Mouse (Mus musculus) small intestine, adult 2 months (tissue): ENCODE measurements around the gene Lin7b. TPM values are rescaled to one million over a fixed set of nuclear protein-coding genes. Genes with fewer than 3 reads are reported as not detected.

Source experiments
- H3K27ac ChIP-seq: fragments of 200-500 bp; 2 replicates; pipeline ENCODE4 v1.5.1; 2012; ENCODE audit warnings: low read depth, low read length, control low read depth, inconsistent platforms; ENCODE audit not compliant: insufficient read depth
- H3K27me3 ChIP-seq: fragments of 200-500 bp; 2 replicates; pipeline ENCODE4 v1.6.1; 2012; ENCODE audit warnings: mild to moderate bottlenecking, moderate library complexity, low read length, inconsistent platforms; ENCODE audit not compliant: control insufficient read depth, insufficient read depth
- H3K36me3 ChIP-seq: fragments of 200-500 bp; 2 replicates; pipeline ENCODE4 v1.6.1; 2012; ENCODE audit warnings: mild to moderate bottlenecking, low read length, control low read depth, inconsistent platforms; ENCODE audit not compliant: control insufficient read depth, insufficient read depth
- H3K4me1 ChIP-seq: fragments of 200-500 bp; 2 replicates; pipeline ENCODE4 v1.6.1; 2012; ENCODE audit warnings: low read length, inconsistent platforms, mixed read lengths; ENCODE audit not compliant: control insufficient read depth, insufficient read depth, insufficient read length
- H3K4me3 ChIP-seq: fragments of 200-500 bp; 2 replicates; pipeline ENCODE4 v1.5.1; 2012; ENCODE audit warnings: low read depth, mild to moderate bottlenecking, control low read depth, inconsistent platforms, low read length, moderate library complexity
- CTCF ChIP-seq: fragments of 200-500 bp; IDR thresholded peaks from 2 replicates; pipeline ENCODE4 v1.5.1; 2012; ENCODE audit warnings: low read depth, mild to moderate bottlenecking, control low read depth, inconsistent platforms, low read length, moderate library complexity, mixed read lengths; ENCODE audit not compliant: insufficient replicate concordance, insufficient read length; ENCODE audit errors: extremely low read depth
- POLR2A ChIP-seq: fragments of 200-500 bp; IDR thresholded peaks from 2 replicates; pipeline ENCODE4 v1.6.1; 2012; ENCODE audit warnings: low read depth, mild to moderate bottlenecking, control low read depth, inconsistent platforms, low read length, moderate library complexity
- WGBS: fragments of 180-500 bp; shearing (Covaris S2); methylation state at CpG from one replicate; pipeline ENCODE4 v1.1.7; 2018; 5-methylcytosine and 5-hydroxymethylcytosine counted together
- polyA plus RNA-seq: library from polyadenylated mRNA; depleted of rRNA; stranded (reverse); fragments of >200 nt; gene quantifications from 2 replicates; pipeline ENCODE4 v1.2.3, GENCODE M21; 2012; rRNA removed

Gene Lin7b
- polyA plus RNA-seq, 1 experiment: 2.9 TPM

DNA sequence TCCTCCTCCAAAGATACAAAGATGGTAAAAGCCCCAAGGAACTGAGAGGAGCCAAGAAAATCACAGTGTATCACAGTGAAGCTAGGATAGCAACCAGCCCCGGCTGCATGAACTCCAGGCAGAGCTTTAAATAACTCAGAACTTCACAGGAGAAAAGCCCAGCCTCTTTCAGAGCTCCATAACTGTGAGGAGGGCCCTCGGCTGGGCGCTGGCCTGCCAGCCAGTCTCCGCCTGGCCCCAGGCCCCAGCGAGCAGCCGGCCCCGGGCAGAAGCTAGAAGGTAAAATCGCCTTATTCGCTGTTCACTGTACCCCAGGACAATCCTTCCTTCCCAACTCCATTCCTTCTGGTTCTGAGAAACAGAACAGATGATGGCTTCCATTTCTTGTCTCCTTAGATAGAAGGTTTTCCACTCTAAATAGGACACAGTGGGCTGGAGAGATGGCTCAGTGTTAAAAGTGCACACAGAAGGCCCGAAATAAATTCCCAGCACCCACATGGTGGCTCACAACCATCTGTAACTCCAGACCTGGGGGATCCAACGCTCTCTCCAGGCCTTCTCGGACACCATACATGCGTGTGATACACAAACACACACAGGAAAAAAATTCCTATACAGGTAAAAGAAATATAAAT is 41.4 kb downstream of the Lin7b start:
- Histone ChIP-seq H3K4me3 (no peak overlapping the region), H3K27me3 (no peaks in the 10 kb centered on the region), H3K4me1 (peaks cover 9% of the 10 kb centered on the region; the same call in 1 of the 2 replicates), H3K36me3 (peaks cover 51% of the 10 kb centered on the region), H3K27ac (no peak overlapping the region)
- 89% methylated on average over 13 of the region's 13 CpGs for WGBS
- TF ChIP-seq POLR2A: no peak
- no peak for TF ChIP-seq CTCF

- H3K4me1 ChIP-seq: peaks cover 12% of the 10 kb centered on the region; the same call in 1 of the 2 replicates
- peaks cover 46% of the 10 kb centered on the region for H3K36me3 ChIP-seq
- peak; percentile 7; the same call in 1 of the 2 replicates for TF ChIP-seq CTCF
- TF ChIP-seq POLR2A: no peak
- H3K27ac ChIP-seq: no peak overlapping the region
- no peak overlapping the region for H3K4me3 ChIP-seq
- H3K27me3 ChIP-seq: no peaks in the 10 kb centered on the region
Measured at GRCm38 (mm10) chr7:45325800-45326199, 44.6 kb downstream of the Lin7b start.

DNA sequence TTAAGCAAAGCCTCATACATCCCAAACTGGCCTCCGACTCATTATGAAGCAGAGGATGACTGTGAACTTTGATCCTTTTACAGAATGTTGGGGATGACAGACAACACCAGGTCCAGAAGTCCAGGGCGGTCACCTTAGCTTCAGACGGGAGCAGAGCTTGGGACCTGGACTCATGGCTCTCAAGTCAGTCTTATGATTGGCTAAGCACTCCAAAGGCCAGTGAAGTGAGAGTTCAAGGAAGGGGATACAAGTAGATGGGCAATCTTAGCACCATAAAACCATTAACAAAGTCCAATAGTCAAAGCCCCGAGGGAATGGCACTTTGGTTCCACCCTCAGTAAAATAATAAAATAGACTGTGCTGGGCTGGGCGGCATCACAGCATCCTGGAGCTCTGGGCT is 47.3 kb downstream of the Lin7b start:
- 24% methylated on average over 5 of the region's 5 CpGs for WGBS
- H3K4me1 ChIP-seq: peaks cover 14% of the 10 kb centered on the region; the same call in 1 of the 2 replicates
- peaks cover 49% of the 10 kb centered on the region for H3K36me3 ChIP-seq
- no peak overlapping the region for H3K4me3 ChIP-seq
- H3K27me3 ChIP-seq: no peaks in the 10 kb centered on the region
- TF ChIP-seq POLR2A (no peak), CTCF (no peak)
- peak overlapping the region; percentile 97 for H3K27ac ChIP-seq

DNA sequence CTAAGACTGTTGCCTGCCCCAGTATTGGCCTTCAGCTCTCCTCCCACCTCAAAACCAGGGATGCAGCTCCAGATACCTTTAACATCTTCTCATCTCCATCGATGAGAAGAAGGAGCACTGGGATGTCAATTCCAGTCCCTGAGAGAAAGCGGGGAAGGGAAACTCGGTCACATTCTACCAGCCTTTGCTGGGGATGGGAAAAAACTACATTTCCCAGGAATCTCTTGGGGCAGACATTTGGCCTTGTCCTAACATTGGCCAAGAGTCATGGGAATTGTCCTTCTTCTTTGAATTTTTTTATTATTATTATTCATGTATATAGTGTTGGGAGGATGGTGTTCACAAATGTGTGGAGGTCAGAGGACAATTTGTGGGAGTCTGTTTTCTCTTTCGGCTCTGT is 48.1 kb downstream of the Lin7b start:
- H3K4me1 ChIP-seq: peaks cover 19% of the 10 kb centered on the region; the same call in 1 of the 2 replicates
- no peaks in the 10 kb centered on the region for H3K27me3 ChIP-seq
- no peak for TF ChIP-seq POLR2A
- no peak for TF ChIP-seq CTCF
- H3K27ac ChIP-seq: peak overlapping the region; percentile 85; the same call in 1 of the 2 replicates
- H3K4me3 ChIP-seq: no peak overlapping the region
- H3K36me3 ChIP-seq: peaks cover 50% of the 10 kb centered on the region
- 83% methylated on average over 4 of the region's 4 CpGs for WGBS

Other genes starting within 250 kb of the Lin7b start
- gene Rps11, start 246.1 kb downstream of the Lin7b start, polyA plus RNA-seq: 159 and 207 TPM in 2 replicates
- 1,193 and 1,266 TPM in 2 replicates for gene Rpl13a, start 241.8 kb downstream of the Lin7b start, polyA plus RNA-seq
- gene Gm45713, start 234.4 kb downstream of the Lin7b start, polyA plus RNA-seq: 1.5 TPM in 1 of 2 replicates, not detected in the other
- 22.1 and 45.8 TPM in 2 replicates for gene Flt3l, start 234.2 kb downstream of the Lin7b start, polyA plus RNA-seq
- gene Pih1d1, start 216.3 kb downstream of the Lin7b start, polyA plus RNA-seq: 25.3 and 48.5 TPM in 2 replicates
- 133 and 253 TPM in 2 replicates for gene Aldh16a1, start 216.0 kb downstream of the Lin7b start, polyA plus RNA-seq
- 0.03 and 0.09 TPM in 2 replicates for gene Slc17a7, start 206.6 kb downstream of the Lin7b start, polyA plus RNA-seq
- gene Gfy, start 191.0 kb downstream of the Lin7b start, polyA plus RNA-seq: not detected in 2 replicates
- not detected in 2 replicates for gene Pth2, start 189.6 kb downstream of the Lin7b start, polyA plus RNA-seq
- not detected in 2 replicates for gene Ccdc155, start 165.7 kb downstream of the Lin7b start, polyA plus RNA-seq
- 0.24 and 0.84 TPM in 2 replicates for gene Dkkl1, start 158.4 kb downstream of the Lin7b start, polyA plus RNA-seq
- 8.0 and 32.2 TPM in 2 replicates for gene Tead2, start 154.8 kb downstream of the Lin7b start, polyA plus RNA-seq
- gene Cd37, start 131.5 kb downstream of the Lin7b start, polyA plus RNA-seq: 33.4 and 63.6 TPM in 2 replicates
- gene Slc6a16, start 129.5 kb downstream of the Lin7b start, polyA plus RNA-seq: not detected in 2 replicates
- gene Slc6a21, start 93.1 kb downstream of the Lin7b start, polyA plus RNA-seq: not detected in 2 replicates
- 101 and 257 TPM in 2 replicates for gene Trpm4, start 36.8 kb downstream of the Lin7b start, polyA plus RNA-seq
- gene Hrc, start 35.3 kb downstream of the Lin7b start, polyA plus RNA-seq: 0.14 and 0.46 TPM in 2 replicates
- gene Ppfia3, start 3.6 kb downstream of the Lin7b start, polyA plus RNA-seq: 15.4 and 63.9 TPM in 2 replicates
- gene Snrnp70, start 25.2 kb upstream of the Lin7b start, polyA plus RNA-seq: 73.2 and 122 TPM in 2 replicates
- 0.04 TPM in 1 of 2 replicates, not detected in the other for gene Kcna7, start 35.1 kb upstream of the Lin7b start, polyA plus RNA-seq
- 0.13 and 0.28 TPM in 2 replicates for gene Ntf5, start 43.1 kb upstream of the Lin7b start, polyA plus RNA-seq
- gene Lhb, start 50.2 kb upstream of the Lin7b start, polyA plus RNA-seq: 0.66 TPM in 1 of 2 replicates, not detected in the other
- 9.5 and 9.6 TPM in 2 replicates for gene Gys1, start 64.3 kb upstream of the Lin7b start, polyA plus RNA-seq
- gene Ruvbl2, start 67.5 kb upstream of the Lin7b start, polyA plus RNA-seq: 22.3 and 54.3 TPM in 2 replicates
- gene Ftl1, start 89.3 kb upstream of the Lin7b start, polyA plus RNA-seq: 1,857 and 2,336 TPM in 2 replicates
- 57.1 and 105 TPM in 2 replicates for gene Bax, start 96.3 kb upstream of the Lin7b start, polyA plus RNA-seq
- gene Tulp2, start 111.3 kb upstream of the Lin7b start, polyA plus RNA-seq: 0.09 TPM in 1 of 2 replicates, not detected in the other
- 0.23 TPM in 1 of 2 replicates, not detected in the other for gene Gm45808, start 116.2 kb upstream of the Lin7b start, polyA plus RNA-seq
- gene Dhdh, start 118.2 kb upstream of the Lin7b start, polyA plus RNA-seq: 0.34 and 0.41 TPM in 2 replicates
- 143 and 456 TPM in 2 replicates for gene Nucb1, start 139.8 kb upstream of the Lin7b start, polyA plus RNA-seq
- 15.3 and 15.9 TPM in 2 replicates for gene Ppp1r15a, start 155.7 kb upstream of the Lin7b start, polyA plus RNA-seq
- gene Plekha4, start 155.7 kb upstream of the Lin7b start, polyA plus RNA-seq: 4.7 and 4.9 TPM in 2 replicates
- 0.20 and 0.25 TPM in 2 replicates for gene Hsd17b14, start 184.3 kb upstream of the Lin7b start, polyA plus RNA-seq
- 26.3 and 41.8 TPM in 2 replicates for gene Bcat2, start 199.6 kb upstream of the Lin7b start, polyA plus RNA-seq
- 0.29 and 4.2 TPM in 2 replicates for gene Fgf21, start 244.9 kb upstream of the Lin7b start, polyA plus RNA-seq
- gene Fut1, start 246.7 kb upstream of the Lin7b start, polyA plus RNA-seq: 1.7 and 2.5 TPM in 2 replicates